Mouse (Mus musculus) stomach, embryonic 15.5 days (tissue): ENCODE results near the gene Nfasc. TPM values are rescaled to one million over a fixed set of nuclear protein-coding genes. Genes with fewer than 3 reads are reported as not detected.

Experiments
- ATAC-seq: fragments of 200-750 bp; cut with Nextera tagmentation; 2 replicates; pipeline ENCODE4 v1.8.0; 2017; ENCODE audit warnings: low read depth, moderate number of reproducible peaks, moderate TSS enrichment; ENCODE audit not compliant: insufficient read depth, low FRiP score
- H3K27ac ChIP-seq: fragments of 300-500 bp; sonication (generic); 2 replicates; pipeline ENCODE4 v1.5.1; 2015; ENCODE audit warnings: mild to moderate bottlenecking, inconsistent platforms
- H3K27me3 ChIP-seq: fragments of 300-500 bp; sonication (generic); replicated peaks from 2 replicates; pipeline ENCODE4 v1.6.1; 2015; ENCODE audit warnings: inconsistent platforms
- H3K36me3 ChIP-seq: fragments of 300-500 bp; sonication (generic); 2 replicates; pipeline ENCODE4 v1.6.1; 2015; ENCODE audit warnings: inconsistent platforms
- H3K4me1 ChIP-seq: fragments of 300-500 bp; sonication (generic); 2 replicates; pipeline ENCODE4 v1.6.1; 2015; ENCODE audit warnings: inconsistent platforms
- H3K4me2 ChIP-seq: fragments of 300-500 bp; sonication (generic); 2 replicates; pipeline ENCODE4 v1.6.1; 2015; ENCODE audit warnings: mild to moderate bottlenecking, inconsistent platforms
- H3K4me3 ChIP-seq: fragments of 300-500 bp; sonication (generic); replicated peaks from 2 replicates; pipeline ENCODE4 v1.5.1; 2015; ENCODE audit warnings: inconsistent platforms
- H3K9ac ChIP-seq: fragments of 300-500 bp; sonication (generic); 2 replicates; pipeline ENCODE4 v1.6.1; 2015; ENCODE audit warnings: inconsistent platforms
- H3K9me3 ChIP-seq: fragments of 300-500 bp; sonication (generic); 2 replicates; pipeline ENCODE4 v1.6.1; 2016; ENCODE audit warnings: inconsistent platforms
- WGBS: fragments of 180-500 bp; shearing (Covaris S2); methylation state at CpG from one replicate; pipeline ENCODE4 v1.1.7; 2015; 5-methylcytosine and 5-hydroxymethylcytosine counted together
- polyA plus RNA-seq: library from polyadenylated mRNA; unstranded; fragments of >200 nt; fragmentation: Nextera tagmentation; extraction: Ambion mirVana; gene quantifications from 2 replicates; pipeline ENCODE4 v1.2.1, GENCODE M21; 2015

Nfasc gene
- polyA plus RNA-seq, 1 experiment from 2014 or later, result 3.2 TPM

DNA sequence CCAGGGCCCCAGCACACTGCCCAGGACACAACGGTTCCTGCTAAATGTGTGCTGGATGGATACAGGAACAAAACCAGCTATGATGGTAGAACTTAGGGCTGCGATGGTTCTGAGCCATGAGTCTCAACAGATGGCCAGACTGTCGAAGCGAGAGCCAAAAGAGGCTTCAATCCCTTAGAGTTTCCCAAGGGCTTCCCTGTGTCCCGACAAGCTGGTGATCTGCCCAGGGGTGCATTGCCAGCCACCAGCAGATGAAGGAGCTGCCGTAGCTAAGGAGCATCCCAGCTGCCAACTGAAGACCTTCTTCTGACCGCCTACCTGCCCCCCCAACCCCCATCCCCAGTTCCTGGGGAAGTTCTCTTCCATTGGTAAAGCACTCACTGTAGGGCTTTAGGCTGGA, 104.3 kb downstream of the Nfasc start:
- no peaks in the 10 kb centered on the region for H3K4me1 ChIP-seq
- H3K27ac ChIP-seq, result no peak overlapping the region
- H3K4me3 ChIP-seq, result no peak overlapping the region
- no peaks in the 10 kb centered on the region for H3K9me3 ChIP-seq
- H3K36me3 ChIP-seq, result no peaks in the 10 kb centered on the region
- 89% methylated on average over 7 of the region's 7 CpGs for WGBS
- H3K27me3 ChIP-seq, result no peaks in the 10 kb centered on the region
- no peak for ATAC-seq
- H3K4me2 ChIP-seq, result no peak overlapping the region
- no peak overlapping the region for H3K9ac ChIP-seq

DNA sequence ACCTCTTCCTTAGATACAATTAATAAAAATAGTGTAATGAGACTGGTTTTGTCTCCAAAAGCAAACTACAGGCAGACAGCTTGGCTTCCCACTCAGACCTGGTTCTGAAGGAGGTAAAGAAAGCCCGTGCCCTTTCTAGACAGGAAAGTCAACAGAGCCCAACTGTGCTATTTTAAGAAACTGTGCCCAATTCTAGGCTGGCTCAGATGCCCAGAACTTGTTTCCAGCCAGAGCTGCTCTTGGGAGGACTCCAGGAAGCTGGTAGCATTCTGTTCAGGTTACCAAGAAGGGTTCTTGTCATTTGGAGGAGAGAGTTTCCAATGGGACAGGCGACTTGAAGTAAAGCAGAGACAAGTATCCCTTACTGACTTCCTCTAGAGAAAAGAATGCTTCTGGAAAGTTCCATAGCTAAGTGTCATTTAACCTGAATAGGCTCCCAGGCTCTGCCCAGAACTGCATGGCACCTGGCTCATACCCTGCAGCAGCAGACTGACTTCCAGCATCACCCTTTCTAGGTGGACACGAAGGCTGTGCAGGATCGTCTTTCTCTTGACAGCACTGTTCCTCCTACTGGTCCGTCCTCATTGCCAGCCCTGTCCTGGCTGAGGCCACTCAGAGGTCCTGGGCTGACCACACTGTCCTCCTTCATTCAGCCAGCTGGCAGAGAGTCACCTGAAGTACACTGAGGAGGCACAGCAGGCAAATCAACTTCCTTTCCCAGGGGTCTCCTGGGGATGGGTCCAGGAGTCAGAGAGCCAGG, 111.8 kb downstream of the Nfasc start:
- no peak overlapping the region for H3K27ac ChIP-seq
- no peak overlapping the region for H3K4me3 ChIP-seq
- H3K9ac ChIP-seq, result no peak overlapping the region
- no peaks in the 10 kb centered on the region for H3K36me3 ChIP-seq
- no peaks in the 10 kb centered on the region for H3K27me3 ChIP-seq
- ATAC-seq, result no peak
- H3K9me3 ChIP-seq, result no peaks in the 10 kb centered on the region
- no peak overlapping the region for H3K4me2 ChIP-seq
- 69% methylated on average over 5 of the region's 5 CpGs for WGBS
- no peaks in the 10 kb centered on the region for H3K4me1 ChIP-seq

DNA sequence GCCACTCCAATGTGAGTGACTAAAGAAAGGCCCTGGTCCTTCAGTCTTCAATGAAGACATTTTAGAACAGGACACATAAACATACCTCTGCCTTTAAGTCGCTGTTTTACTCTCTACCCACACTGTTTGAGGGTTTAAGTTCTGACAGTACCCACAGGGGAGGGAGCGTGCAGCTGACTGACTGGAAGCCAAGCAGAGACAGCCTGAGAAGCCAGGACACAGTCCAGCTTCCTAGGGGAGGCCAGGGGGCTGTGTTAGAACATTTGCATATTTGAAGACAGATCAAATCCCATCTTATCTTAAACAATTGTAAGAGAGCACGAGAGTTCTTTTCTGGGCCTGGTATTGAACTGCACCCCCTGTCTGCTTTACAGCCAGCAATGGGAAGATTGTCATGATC, 113.0 kb downstream of the Nfasc start:
- no peak for ATAC-seq
- WGBS, result 49% methylated on average over 3 of the region's 3 CpGs

DNA sequence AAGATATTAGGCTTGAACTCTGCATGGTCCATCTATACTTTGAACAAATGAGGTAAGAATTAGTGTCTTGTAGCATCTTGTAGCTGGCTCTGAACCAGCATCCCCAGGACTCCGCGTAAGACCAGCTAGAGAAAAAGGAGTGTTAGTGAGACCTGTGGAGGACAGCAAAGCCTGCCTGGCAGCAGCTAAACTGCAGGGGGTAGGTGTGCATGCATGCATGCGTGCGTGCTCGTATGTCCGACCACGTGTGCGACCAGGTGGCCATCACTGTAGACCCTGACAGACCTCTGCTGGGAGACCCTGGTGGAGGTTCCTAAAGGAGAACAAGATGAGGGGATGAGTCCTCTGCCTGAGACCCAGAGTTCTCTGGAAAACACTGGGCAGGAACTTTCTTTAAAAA, 113.4 kb downstream of the Nfasc start:
- WGBS, result 93% methylated on average over 8 of the region's 8 CpGs
- H3K27me3 ChIP-seq, result no peaks in the 10 kb centered on the region
- H3K27ac ChIP-seq, result no peak overlapping the region
- H3K4me1 ChIP-seq, result 0 out of 2 replicates have a peak, but pooled peaks cover 1% of the 10 kb centered on the region
- H3K4me3 ChIP-seq, result no peak overlapping the region
- no peak overlapping the region for H3K4me2 ChIP-seq
- ATAC-seq, result no peak
- no peaks in the 10 kb centered on the region for H3K36me3 ChIP-seq
- H3K9ac ChIP-seq, result no peak overlapping the region
- no peaks in the 10 kb centered on the region for H3K9me3 ChIP-seq

More for the DNA sequence above, 113.0 kb downstream of the Nfasc start:
- Histone ChIP-seq H3K36me3 (no peaks in the 10 kb centered on the region), H3K27ac (no peak overlapping the region), H3K9me3 (no peaks in the 10 kb centered on the region), H3K4me2 (no peak overlapping the region), H3K9ac (no peak overlapping the region), H3K4me3 (no peak overlapping the region), H3K4me1 (no peaks in the 10 kb centered on the region), H3K27me3 (no peaks in the 10 kb centered on the region)

DNA sequence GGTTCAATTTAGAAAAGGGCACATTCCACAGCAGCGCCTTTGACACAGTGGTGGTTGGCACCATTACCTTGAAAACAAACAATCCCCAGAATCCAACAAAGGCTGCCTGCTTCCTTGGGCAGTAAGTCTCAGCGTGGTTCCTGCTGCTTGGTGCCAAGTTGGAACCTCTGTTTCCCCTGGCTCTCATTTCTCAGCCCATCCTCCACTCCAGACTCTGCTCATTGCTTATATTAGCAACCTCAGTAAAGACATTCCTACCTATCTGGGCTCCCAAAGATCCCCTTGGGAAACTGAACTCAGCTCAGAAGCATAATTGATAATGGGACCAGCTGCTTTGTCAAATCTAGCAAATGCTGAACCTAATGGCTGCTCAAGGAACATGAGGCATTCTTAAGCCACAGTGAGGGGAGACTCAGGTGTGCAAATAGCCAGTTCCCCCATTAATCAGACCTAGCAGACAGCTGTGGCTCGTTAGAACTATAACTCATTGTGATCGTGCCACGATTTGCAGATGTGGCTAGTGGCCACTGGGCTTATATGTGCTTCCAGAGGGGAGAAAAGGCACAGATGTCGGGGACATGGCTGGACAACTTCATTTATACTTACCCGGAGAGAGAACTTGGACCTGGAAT, 115.4 kb downstream of the Nfasc start:
- no peak for ATAC-seq
- Histone ChIP-seq H3K27ac (no peak overlapping the region), H3K36me3 (no peaks in the 10 kb centered on the region), H3K4me3 (no peak overlapping the region), H3K27me3 (no peaks in the 10 kb centered on the region), H3K4me2 (no peak overlapping the region), H3K9ac (no peak overlapping the region), H3K4me1 (0 out of 2 replicates have a peak, but pooled peaks cover 2% of the 10 kb centered on the region), H3K9me3 (no peaks in the 10 kb centered on the region)
- 48% methylated on average over 7 of the region's 7 CpGs for WGBS

DNA sequence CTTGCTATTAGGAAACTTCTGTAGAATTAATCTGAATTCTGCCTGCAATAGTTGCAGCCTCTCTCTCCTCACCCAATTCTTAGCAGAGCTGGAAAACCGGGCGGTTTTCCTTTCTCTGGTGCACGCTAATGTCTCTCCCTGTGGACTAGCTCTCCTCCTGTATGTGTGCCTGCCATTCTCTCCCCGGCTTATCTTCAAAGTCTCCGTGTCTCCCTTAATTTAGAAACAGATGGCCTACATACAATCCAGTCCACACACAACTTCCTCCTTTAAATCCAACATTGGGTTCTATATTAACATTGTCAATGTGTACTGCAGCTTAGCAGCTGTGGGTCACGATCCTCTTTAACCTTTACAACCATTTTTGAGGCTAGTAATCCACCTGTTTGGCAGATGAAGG, 116.6 kb downstream of the Nfasc start:
- 51% methylated on average over 6 of the region's 6 CpGs for WGBS
- H3K4me1 ChIP-seq, result 0 out of 2 replicates have a peak, but pooled peaks cover 2% of the 10 kb centered on the region
- no peaks in the 10 kb centered on the region for H3K36me3 ChIP-seq
- H3K27me3 ChIP-seq, result no peaks in the 10 kb centered on the region
- no peak overlapping the region for H3K9ac ChIP-seq
- no peak for ATAC-seq
- no peak overlapping the region for H3K4me3 ChIP-seq
- H3K4me2 ChIP-seq, result no peak overlapping the region
- H3K27ac ChIP-seq, result no peak overlapping the region
- no peaks in the 10 kb centered on the region for H3K9me3 ChIP-seq

DNA sequence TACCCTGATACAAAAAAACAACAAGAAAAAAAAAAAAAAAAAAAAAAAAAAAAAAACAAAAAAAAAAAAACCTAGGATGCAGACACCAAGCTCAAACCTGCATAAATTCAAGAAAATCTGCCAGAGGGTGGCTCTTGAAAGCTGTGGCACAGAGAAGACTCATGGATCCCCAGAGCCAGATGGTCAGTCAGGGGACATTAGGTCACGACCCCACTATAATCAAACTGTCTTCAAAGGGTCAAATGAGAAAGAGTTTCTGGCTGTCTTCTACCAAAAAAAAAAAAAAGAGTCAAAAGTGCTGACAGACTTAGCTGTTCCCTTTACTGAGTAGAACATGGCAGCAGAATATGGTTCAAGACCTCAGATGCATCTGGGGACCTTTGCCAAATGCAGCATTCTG, 117.1 kb downstream of the Nfasc start:
- Histone ChIP-seq H3K36me3 (no peaks in the 10 kb centered on the region), H3K4me1 (0 out of 2 replicates have a peak, but pooled peaks cover 2% of the 10 kb centered on the region), H3K9me3 (no peaks in the 10 kb centered on the region), H3K9ac (no peak overlapping the region), H3K4me2 (no peak overlapping the region), H3K27ac (no peak overlapping the region), H3K27me3 (no peaks in the 10 kb centered on the region), H3K4me3 (no peak overlapping the region)
- WGBS, result 27% methylated on average over 1 of the region's 1 CpGs
- ATAC-seq, result no peak

DNA sequence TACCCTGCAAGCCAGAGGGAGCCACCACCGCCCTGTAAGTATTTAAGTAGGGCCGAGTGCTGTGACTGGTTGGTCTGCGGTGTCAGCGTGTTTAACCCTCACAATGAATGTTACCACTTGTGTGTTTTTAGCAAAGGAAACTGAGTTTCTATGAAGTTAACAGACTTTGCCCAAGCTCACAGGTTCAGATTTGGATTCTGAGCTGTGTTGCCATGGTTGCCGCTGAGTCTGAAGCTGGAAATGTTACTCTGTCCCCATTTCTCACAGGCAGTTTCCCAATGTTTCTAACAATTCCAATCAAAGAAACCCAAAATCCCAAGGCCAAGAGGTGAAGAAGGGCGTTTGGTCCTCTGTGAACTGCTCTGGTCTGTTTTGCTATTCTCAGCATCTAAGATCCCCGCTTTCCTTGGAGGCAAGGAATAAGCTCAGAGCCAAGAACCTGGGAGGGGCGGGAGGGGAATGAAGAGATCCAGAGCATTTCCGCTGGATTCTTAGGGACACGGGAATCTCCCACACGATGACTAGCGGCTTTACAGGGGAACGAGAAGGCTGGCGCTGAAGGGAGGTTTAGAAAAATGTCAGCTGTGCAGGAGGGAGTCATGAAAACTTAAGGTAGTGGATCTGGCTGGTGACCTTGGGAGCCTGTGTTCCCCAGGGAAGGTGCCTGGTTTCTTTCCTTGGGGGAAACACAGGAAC, 117.8 kb downstream of the Nfasc start:
- Histone ChIP-seq H3K27ac (no peak overlapping the region), H3K27me3 (no peaks in the 10 kb centered on the region), H3K4me1 (0 out of 2 replicates have a peak, but pooled peaks cover 2% of the 10 kb centered on the region), H3K4me3 (no peak overlapping the region), H3K4me2 (no peak overlapping the region), H3K9ac (no peak overlapping the region), H3K9me3 (no peaks in the 10 kb centered on the region), H3K36me3 (no peaks in the 10 kb centered on the region)
- no peak for ATAC-seq
- 30% methylated on average over 14 of the region's 14 CpGs for WGBS

DNA sequence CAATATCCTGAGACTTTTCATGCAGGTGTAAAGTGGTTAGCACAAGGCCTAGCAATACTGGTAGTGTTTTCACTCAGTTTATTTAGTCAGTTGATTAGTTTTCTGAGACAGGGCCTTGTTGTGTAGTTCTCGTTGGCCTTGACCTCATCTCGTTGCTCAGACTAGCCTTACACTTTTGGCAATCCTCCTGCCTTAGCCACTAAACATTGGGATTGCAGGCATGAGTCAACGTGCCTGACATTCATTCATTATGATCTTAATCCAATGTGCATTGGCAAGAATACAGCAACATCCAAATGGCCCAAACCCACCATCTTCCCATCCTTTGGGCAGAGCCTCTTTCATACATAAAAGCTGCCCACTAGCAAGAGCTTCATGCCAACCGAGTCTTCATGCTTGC, 129.5 kb downstream of the Nfasc start:
- Histone ChIP-seq H3K4me1 (no peaks in the 10 kb centered on the region), H3K4me3 (no peak overlapping the region), H3K36me3 (no peaks in the 10 kb centered on the region), H3K4me2 (no peak overlapping the region), H3K9me3 (no peaks in the 10 kb centered on the region), H3K27me3 (no peaks in the 10 kb centered on the region), H3K27ac (no peak overlapping the region), H3K9ac (no peak overlapping the region)
- no peak for ATAC-seq
- 71% methylated on average over 4 of the region's 4 CpGs for WGBS

DNA sequence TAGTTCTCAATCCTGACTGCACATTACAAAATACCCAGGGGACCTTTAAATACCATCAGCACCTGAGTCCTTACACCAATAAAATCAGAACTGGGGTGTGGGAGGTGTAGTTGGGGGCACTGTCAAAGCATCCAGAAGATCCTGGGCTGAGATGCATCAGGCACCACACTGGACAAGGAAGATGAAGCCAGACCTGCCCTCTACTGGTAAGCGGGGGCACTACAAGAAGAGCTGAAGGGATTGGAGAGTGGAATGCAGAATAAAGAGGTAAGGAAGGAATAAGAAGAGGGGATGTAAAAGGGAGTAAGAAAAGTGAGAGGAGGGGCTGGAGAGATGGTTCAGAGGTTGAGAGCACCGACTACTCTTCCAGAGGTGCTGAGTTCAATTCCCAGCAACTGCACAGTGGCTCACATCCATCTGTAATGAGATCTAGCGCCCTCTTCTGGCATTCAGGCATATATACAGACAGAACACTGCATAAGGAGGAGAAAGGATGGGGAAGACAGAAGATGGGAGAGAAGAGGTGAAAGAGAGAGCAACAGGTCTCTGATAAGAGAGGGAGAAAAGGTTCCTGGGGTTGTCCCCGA, 132.5 kb downstream of the Nfasc start:
- Histone ChIP-seq H3K36me3 (no peaks in the 10 kb centered on the region), H3K27me3 (no peaks in the 10 kb centered on the region), H3K9ac (no peak overlapping the region), H3K4me2 (no peak overlapping the region), H3K4me3 (no peak overlapping the region), H3K4me1 (no peaks in the 10 kb centered on the region), H3K9me3 (no peaks in the 10 kb centered on the region), H3K27ac (no peak overlapping the region)
- 36% methylated on average over 4 of the region's 4 CpGs for WGBS
- ATAC-seq, result no peak

DNA sequence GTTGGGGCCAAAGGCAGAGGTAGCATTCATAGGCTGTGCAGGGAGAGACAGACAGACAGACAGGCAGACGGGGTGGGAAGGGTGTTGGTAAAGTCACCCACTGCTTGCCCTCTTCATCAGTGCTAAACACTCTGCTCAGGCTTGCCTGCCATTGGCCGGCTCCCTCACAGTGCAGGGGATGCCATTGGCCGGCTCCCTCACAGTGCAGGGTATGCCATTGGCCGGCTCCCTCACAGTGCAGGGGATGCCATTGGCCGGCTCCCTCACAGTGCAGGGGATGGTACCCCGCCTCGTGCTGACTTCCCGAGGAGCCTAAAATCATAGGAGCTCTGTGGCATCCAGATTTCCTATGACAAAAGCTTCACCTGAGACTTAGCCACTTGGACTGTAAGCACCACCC, 139.4 kb downstream of the Nfasc start:
- no peak for ATAC-seq
- Histone ChIP-seq H3K27me3 (no peaks in the 10 kb centered on the region), H3K4me2 (no peak overlapping the region), H3K9ac (no peak overlapping the region), H3K27ac (no peak overlapping the region), H3K4me3 (no peak overlapping the region), H3K36me3 (no peaks in the 10 kb centered on the region), H3K9me3 (no peaks in the 10 kb centered on the region), H3K4me1 (no peaks in the 10 kb centered on the region)
- WGBS, result 33% methylated on average over 8 of the region's 8 CpGs

DNA sequence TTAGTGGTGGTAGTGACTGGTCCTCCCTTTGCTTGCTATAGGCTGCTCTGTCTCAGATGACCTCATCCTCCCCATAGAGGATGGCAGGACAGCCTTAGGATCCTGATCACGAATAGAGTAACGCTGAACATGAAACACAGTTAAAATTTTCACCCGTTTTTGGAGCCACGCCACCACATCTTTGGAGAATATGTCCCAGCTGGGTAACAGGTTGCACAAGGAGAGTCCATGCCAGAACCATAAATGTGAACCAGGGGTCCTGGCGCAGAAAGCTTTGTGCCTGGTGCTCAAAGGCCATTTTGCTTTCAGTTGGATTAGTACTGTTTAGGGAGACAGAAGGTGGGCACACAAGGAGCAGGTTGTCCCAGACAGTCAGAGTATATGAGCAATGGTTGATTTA, 143.6 kb downstream of the Nfasc start:
- no peaks in the 10 kb centered on the region for H3K4me1 ChIP-seq
- WGBS, result 85% methylated on average over 5 of the region's 5 CpGs
- no peaks in the 10 kb centered on the region for H3K9me3 ChIP-seq
- H3K9ac ChIP-seq, result no peak overlapping the region
- no peaks in the 10 kb centered on the region for H3K36me3 ChIP-seq
- H3K4me2 ChIP-seq, result no peak overlapping the region
- no peak overlapping the region for H3K27ac ChIP-seq
- no peaks in the 10 kb centered on the region for H3K27me3 ChIP-seq
- H3K4me3 ChIP-seq, result no peak overlapping the region
- no peak for ATAC-seq
